Mouse (Mus musculus): ENCODE data around the gene Fam168a.

Fam168a gene

DNA sequence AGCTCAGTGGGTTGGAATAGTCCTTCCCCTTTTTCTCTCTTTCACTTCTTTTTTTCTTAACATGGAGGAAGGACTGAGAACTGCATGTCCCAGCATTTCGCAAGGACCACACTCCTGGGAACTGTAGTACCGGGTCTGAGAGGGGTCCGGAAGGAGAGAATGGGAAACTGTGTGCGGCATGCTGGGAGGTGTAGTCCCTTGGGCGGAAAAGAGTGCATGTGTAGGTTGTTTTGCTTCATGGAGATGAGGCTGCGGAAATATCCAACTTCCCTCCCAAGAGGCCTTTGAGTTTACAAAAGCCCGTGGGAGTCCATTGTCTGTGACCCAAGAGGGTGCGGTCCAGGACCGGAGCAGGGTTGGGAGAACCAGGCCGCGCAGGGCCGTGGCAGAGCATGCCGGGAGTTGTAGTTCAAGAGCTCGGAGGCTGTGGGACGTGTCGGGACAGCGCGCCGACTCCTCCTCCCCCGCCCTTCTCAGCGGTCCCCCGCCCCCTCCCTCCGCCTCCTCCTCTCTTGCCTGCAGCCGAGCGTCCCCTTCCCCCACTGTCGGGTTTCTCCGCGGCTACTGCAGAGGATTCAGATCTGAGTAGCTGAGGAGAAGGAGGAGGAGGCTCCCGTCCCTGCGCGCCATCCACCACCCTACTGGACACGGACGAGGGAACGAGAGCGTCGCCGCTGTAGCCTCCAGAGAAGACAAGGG is at the start of gene Fam168a:
TSS of gene Fam168a (plus strand) at position 493 of the 699 bp plus-strand sequence.
- DNase-seq = peak; percentile 97 to 99

DNA sequence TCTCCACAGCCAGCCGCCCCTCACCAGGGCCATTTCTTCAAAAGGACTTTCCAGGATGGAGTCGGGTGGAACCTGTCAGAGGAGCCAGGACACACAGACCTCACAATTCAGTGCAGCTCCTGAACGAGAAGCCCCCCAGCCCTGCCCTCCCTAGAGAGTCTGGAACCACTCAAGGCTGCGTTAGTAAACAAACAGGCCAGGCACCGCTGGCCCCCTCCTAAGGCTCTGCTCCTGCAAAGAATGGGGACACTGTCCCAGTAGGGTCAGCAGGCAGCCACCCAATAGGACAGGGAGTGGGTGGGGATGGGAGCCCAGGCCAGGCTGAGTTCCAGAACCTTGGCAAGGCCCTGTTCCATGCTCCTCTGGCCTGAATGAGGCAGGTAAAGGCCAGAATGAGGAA is 49.7 kb upstream of the Fam168a start:
- no peak for DNase-seq

DNA sequence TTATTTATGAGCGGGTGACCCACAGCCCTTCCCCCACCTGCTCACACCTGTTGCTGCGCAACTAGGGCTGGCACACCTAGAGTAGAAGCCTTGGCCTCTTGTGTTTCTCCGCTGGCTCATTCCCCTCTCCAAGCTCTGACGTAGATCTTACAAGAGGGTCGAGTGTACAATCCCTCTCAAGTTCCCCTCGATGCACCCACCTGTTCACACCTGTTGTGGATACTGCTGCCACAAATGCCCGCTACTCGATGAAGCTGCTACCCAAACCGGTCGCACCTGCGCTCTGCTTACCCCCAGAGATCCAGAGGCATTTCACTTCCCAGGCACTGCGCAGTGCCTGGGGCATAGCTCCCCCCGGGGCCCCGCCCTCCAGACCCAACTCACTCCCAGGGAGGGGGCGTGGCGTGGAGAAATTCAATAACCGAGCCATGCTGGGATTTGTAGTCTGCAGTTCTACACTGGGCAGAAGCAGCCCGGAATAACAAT is 48.3 kb upstream of the Fam168a start:
- DNase-seq = peak; percentile 81 to 83

GRCm38 (mm10) chr7:100661264-100661663 is 45.2 kb upstream of the Fam168a start:
- no peak for DNase-seq

- DNase-seq = no peak
Measured at GRCm38 (mm10) chr7:100662231-100662630, 44.2 kb upstream of the Fam168a start, which contains the start of gene Plekhb1. Gene Plekhb1, minus strand, starts transcription at chr7:100662414.

GRCm38 (mm10) chr7:100663190-100663589 is 43.2 kb upstream of the Fam168a start:
- peak; percentile 91 to 92 for DNase-seq

- no peak for DNase-seq
Measured at GRCm38 (mm10) chr7:100663729-100664304, 42.6 kb upstream of the Fam168a start.

- DNase-seq = no peak
Measured at GRCm38 (mm10) chr7:100670646-100671045, 35.8 kb upstream of the Fam168a start.

GRCm38 (mm10) chr7:100673452-100673851 is 33.0 kb upstream of the Fam168a start:
- no peak for DNase-seq

DNA sequence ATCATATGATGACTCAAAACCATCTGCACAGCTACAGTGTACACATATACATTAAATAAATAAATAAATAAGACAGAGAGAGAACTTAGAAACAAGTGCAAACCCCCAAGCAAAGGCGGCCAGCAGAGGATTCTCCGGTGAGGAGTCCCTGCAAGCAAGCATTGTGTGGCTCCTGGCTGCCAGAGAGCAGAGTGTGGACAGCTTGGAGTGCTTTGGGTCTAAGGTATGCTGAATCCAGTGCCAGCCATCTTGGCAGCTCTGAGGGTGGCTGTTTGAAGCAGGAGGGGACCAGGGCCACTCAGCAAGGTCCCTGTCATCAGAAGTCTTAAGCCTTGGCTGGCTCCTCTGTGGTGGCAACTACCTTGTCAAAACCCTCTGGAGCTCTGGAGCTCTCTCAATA is 31.5 kb upstream of the Fam168a start:
- DNase-seq = no peak

- DNase-seq = no peak
Measured at GRCm38 (mm10) chr7:100678052-100678451, 28.4 kb upstream of the Fam168a start.

DNA sequence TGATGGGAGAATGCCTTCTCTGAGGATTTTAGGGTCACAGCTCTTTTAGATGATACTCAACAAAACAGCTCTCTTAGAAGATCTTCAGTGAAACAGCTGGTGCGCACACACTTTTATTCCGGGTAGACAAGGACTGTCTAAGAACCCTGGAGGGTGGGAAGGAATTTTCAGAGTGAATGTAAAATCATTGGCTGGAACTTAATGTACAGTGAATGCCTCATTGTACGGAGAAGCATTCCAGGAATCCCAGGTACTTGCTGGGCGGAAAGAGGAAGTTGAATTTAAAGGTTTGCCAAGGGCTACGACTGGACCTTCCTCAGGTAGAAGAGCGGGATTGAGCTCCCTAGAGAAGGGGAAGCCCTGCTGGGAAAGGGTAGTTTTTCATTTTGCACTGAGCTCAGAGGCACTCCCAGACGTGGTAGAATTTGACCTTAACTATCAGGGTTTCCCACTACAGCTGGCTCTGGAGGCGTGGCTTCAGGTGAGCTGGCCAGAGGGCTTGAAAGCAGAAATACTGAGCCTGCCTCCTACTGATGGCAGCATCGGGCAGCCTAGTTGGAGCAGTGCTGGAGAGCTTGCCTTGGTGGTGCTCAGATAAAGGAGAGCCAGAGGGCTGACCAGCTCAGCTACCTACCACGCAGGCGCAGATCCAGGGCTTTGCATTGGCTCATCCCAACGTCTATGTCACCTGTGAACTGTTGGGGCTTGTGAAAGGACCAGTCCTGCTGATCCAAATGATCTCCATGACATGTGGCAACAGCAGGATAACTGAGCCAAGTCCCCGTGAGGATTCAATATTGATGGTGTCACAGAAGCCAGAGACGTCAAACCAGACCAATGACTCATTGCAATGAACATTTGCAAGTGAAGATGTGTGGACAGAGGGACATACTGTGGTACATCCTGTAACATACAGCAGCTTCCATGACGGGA is 27.2 kb upstream of the Fam168a start:
- peak; percentile 18 to 52 for DNase-seq

- no peak for DNase-seq
Measured at GRCm38 (mm10) chr7:100681132-100681531, 25.3 kb upstream of the Fam168a start.

DNA sequence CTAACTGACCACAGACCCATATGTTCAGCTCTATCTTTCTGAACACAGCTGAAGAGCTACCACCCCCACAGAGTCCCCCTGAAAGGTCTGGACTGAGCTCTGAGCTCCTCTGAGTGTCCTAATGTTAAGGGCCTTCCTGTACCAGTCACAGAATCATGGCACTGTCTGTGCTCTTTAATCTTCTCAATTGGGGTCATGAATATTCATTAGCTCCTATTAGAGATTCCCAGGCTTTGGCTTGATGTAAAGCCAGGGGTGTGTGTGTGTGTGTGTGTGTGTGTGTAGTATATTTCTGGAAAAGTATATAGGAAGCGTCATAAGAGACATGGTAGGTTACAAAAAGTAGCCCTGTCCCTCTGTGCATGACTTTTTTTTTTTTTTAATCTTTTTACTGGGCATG is 23.2 kb upstream of the Fam168a start:
- DNase-seq = no peak

DNA sequence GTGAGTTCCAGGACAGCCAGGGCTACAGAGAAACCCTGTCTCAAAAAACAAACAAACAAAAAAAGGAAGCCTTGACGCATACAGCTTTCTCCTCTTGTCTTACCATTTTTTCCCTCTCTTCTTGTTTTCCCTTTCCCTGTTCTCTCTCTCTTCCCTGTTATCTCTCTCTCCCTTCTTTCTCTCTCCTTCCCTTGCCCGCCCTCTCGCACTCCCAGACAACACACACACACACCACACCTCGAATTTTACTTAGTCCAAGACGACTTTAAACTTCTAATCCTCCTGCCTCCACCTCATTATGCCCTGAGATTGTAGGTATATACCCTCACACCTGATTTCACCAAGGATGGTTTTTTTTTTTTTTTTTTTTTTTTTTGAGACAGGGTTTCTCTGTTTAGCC is 22.4 kb upstream of the Fam168a start:
- DNase-seq = no peak

DNA sequence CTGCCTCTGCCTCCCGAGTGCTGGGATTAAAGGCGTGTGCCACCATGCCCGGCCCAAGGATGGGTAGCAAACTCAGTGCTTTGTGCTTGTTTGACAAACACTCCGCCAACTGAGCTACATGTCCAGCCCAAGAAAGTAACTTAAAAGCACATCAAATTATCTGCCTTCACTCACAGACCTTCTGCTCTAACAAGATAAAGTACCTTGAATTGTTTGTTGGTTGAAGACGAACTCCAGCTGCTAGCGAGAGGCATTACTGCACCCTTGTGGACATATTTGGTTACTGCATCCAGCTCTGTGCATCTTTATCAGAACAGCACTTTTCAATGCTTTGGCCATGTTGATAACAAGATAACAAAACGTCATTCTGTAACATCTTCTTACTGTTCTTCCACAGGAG is 21.9 kb upstream of the Fam168a start:
- DNase-seq = peak in 1 of 2 experiments; percentile 75

- DNase-seq = peak; percentile 78 to 85
Measured at GRCm38 (mm10) chr7:100685061-100686030, 21.1 kb upstream of the Fam168a start.

DNA sequence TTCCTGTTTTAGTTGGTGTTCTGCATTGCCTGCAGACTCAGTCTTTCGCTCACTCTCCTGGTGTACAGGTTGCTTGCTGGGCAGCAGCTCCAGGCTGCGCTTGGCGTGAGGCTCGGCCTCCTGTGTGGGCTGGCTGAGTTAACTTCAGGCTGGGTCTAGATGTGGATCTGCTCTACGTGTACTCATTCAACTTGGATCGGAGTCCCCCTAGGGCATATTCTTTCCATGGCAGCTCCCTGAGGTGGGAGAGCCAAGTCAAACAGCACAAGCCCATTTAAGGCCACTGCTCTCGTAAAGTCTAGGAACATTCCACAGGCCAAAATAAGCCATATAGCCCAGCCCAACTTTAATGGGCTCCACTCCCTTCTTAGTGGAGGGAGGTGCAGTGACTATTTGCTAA is 18.0 kb upstream of the Fam168a start:
- DNase-seq = no peak

DNA sequence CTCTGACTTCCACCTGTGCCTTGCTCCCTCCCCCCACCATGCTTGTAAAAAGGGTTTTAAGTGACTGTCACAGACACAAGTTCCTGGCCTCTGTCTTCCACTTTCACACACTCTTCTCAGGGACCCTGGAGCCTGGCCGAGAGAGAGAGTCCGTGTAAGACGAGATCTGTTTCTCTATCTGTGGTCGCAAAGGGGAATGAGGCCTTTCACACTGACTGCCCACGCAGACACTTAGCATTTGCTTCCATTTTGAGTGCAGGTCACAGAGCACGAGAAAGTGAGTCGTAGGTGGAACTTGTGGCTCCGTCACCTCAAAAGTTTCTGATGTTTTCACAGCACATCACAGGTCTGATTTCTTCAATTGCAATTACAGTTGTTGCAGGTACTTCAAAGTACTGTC is 13.2 kb upstream of the Fam168a start:
- no peak for DNase-seq

- peak in 1 of 2 experiments; percentile 29 for DNase-seq
Measured at GRCm38 (mm10) chr7:100699771-100700770, 6.4 kb upstream of the Fam168a start.

Measured in lung, postnatal 4 days (tissue).